Mouse (Mus musculus) hindbrain, postnatal 0 days (tissue): Measurements from ENCODE around the gene Gm3336. TPM values are rescaled to one million over a fixed set of nuclear protein-coding genes. Genes with fewer than 3 reads are reported as not detected.

Source experiments
- ATAC-seq: fragments of 200-750 bp; cut with Nextera tagmentation; 2 replicates; pipeline ENCODE4 v1.8.0; 2017; ENCODE audit warnings: mild to moderate bottlenecking, moderate TSS enrichment, moderate library complexity
- DNase-seq: peaks from one replicate; pipeline ENCODE4 v3.0.0-alpha.2; 2015; ENCODE audit warnings: low spot score
- H3K27ac ChIP-seq: fragments of 300-500 bp; sonication (generic); 2 replicates; pipeline ENCODE4 v1.5.1; 2014; ENCODE audit warnings: mild to moderate bottlenecking
- H3K27me3 ChIP-seq: fragments of 300-500 bp; sonication (generic); 2 replicates; pipeline ENCODE4 v1.6.1; 2014; ENCODE audit warnings: low read length, mixed read lengths; ENCODE audit not compliant: insufficient read depth
- H3K36me3 ChIP-seq: fragments of 300-500 bp; sonication (generic); 2 replicates; pipeline ENCODE4 v1.6.1; 2014; ENCODE audit warnings: low read length, mixed read lengths; ENCODE audit not compliant: insufficient read depth
- H3K4me1 ChIP-seq: fragments of 300-500 bp; sonication (generic); 2 replicates; pipeline ENCODE4 v1.6.1; 2014; ENCODE audit warnings: antibody characterized with exemption, low read length, mixed read lengths; ENCODE audit not compliant: insufficient read depth
- H3K4me2 ChIP-seq: fragments of 300-500 bp; sonication (generic); 2 replicates; pipeline ENCODE4 v1.6.1; 2014; ENCODE audit warnings: low read depth, mild to moderate bottlenecking, low read length, moderate library complexity, mixed read lengths
- H3K4me3 ChIP-seq: fragments of 300-500 bp; sonication (generic); 2 replicates; pipeline ENCODE4 v1.5.1; 2014; ENCODE audit warnings: low read length
- H3K9ac ChIP-seq: fragments of 300-500 bp; sonication (generic); replicated peaks from 2 replicates; pipeline ENCODE4 v1.6.1; 2014; ENCODE audit warnings: mild to moderate bottlenecking, low read length, moderate library complexity, mixed read lengths
- H3K9me3 ChIP-seq: fragments of 300-500 bp; sonication (generic); 2 replicates; pipeline ENCODE4 v1.6.1; 2016; ENCODE audit warnings: low read length, mixed read lengths
- CTCF ChIP-seq: IDR thresholded peaks from 2 replicates; pipeline ENCODE4 v1.5.1; 2016; ENCODE audit warnings: antibody characterized with exemption, control low read depth, low read depth
- WGBS: fragments of 180-500 bp; shearing (Covaris S2); extraction: QIAGEN DNeasy Blood & Tissue Kit; methylation state at CpG from one replicate; pipeline ENCODE4 v1.1.7; 2014; 5-methylcytosine and 5-hydroxymethylcytosine counted together
- polyA plus RNA-seq: library from polyadenylated mRNA; unstranded; fragments of >200 nt; fragmentation: Nextera tagmentation; extraction: Ambion mirVana; gene quantifications from 2 replicates; pipeline ENCODE4 v1.2.1, GENCODE M21; 2015
- total RNA-seq: library from RNA; depleted of rRNA; stranded (reverse); fragments of >200 nt; gene quantifications from 2 replicates; pipeline ENCODE4 v1.2.3, GENCODE M21; 2014

The Gm3336 gene
- total and polyA plus RNA-seq, 2 experiments from 2014 or later = not detected

GRCm38 (mm10) chr8:70724216-70724615 is 5.9 kb downstream of the Gm3336 start:
- ATAC-seq (no peak), DNase-seq (no peak)
- Histone ChIP-seq H3K27ac (no peak overlapping the region), H3K4me1 (no peaks in the 10 kb centered on the region), H3K36me3 (no peaks in the 10 kb centered on the region), H3K9me3 (no peaks in the 10 kb centered on the region), H3K9ac (no peak overlapping the region), H3K4me2 (no peak overlapping the region), H3K4me3 (no peak overlapping the region), H3K27me3 (no peaks in the 10 kb centered on the region; the same call in 1 of the 2 replicates)
- 77% methylated on average over 12 of the region's 12 CpGs for WGBS
- no peak for TF ChIP-seq CTCF

- TF ChIP-seq CTCF = no peak
- Histone ChIP-seq H3K9ac (no peak overlapping the region), H3K4me1 (no peaks in the 10 kb centered on the region), H3K9me3 (no peaks in the 10 kb centered on the region), H3K4me3 (no peak overlapping the region), H3K36me3 (no peaks in the 10 kb centered on the region), H3K27me3 (peaks cover 8% of the 10 kb centered on the region), H3K27ac (no peak overlapping the region), H3K4me2 (no peak overlapping the region)
- ATAC-seq = no peak
- WGBS = 30% methylated on average over 14 of the region's 14 CpGs
- DNase-seq = no peak
Measured at GRCm38 (mm10) chr8:70725792-70726447, 7.6 kb downstream of the Gm3336 start.

GRCm38 (mm10) chr8:70726721-70727120 is 8.4 kb downstream of the Gm3336 start:
- Histone ChIP-seq H3K9ac (no peak overlapping the region), H3K36me3 (no peaks in the 10 kb centered on the region), H3K9me3 (no peaks in the 10 kb centered on the region), H3K27me3 (peaks cover 12% of the 10 kb centered on the region), H3K27ac (no peak overlapping the region), H3K4me3 (no peak overlapping the region), H3K4me2 (no peak overlapping the region), H3K4me1 (no peaks in the 10 kb centered on the region)
- TF ChIP-seq CTCF = no peak
- 38% methylated on average over 11 of the region's 11 CpGs for WGBS
- ATAC-seq = no peak
- DNase-seq = no peak

GRCm38 (mm10) chr8:70729808-70730475 is 11.6 kb downstream of the Gm3336 start:
- no peaks in the 10 kb centered on the region for H3K4me1 ChIP-seq
- no peaks in the 10 kb centered on the region for H3K36me3 ChIP-seq
- peak; percentile 47 for TF ChIP-seq CTCF
- no peak overlapping the region for H3K9ac ChIP-seq
- peak overlapping the region; percentile 12; the same call in 1 of the 2 replicates for H3K4me3 ChIP-seq
- H3K9me3 ChIP-seq = no peaks in the 10 kb centered on the region
- H3K27ac ChIP-seq = no peak overlapping the region
- peak overlapping the region; percentile 35 for H3K4me2 ChIP-seq
- ATAC-seq (peak; percentile 54; the same call in 1 of the 2 replicates), DNase-seq (no peak)
- 4% methylated on average over 34 of the region's 34 CpGs for WGBS
- H3K27me3 ChIP-seq = peaks cover 12% of the 10 kb centered on the region

- no peak for TF ChIP-seq CTCF
- no peaks in the 10 kb centered on the region for H3K4me1 ChIP-seq
- no peak overlapping the region for H3K9ac ChIP-seq
- no peaks in the 10 kb centered on the region for H3K36me3 ChIP-seq
- H3K27ac ChIP-seq = no peak overlapping the region
- no peaks in the 10 kb centered on the region for H3K9me3 ChIP-seq
- no peak overlapping the region for H3K4me3 ChIP-seq
- H3K4me2 ChIP-seq = no peak overlapping the region
- DNase-seq (no peak), ATAC-seq (no peak)
- WGBS = 80% methylated on average over 4 of the region's 4 CpGs
- H3K27me3 ChIP-seq = peaks cover 12% of the 10 kb centered on the region
Measured at GRCm38 (mm10) chr8:70730956-70731355, 12.6 kb downstream of the Gm3336 start.

- no peak for DNase-seq
- Histone ChIP-seq H3K9ac (no peak overlapping the region), H3K27me3 (peaks cover 10% of the 10 kb centered on the region), H3K4me1 (no peaks in the 10 kb centered on the region), H3K4me2 (no peak overlapping the region), H3K9me3 (no peaks in the 10 kb centered on the region), H3K4me3 (no peak overlapping the region), H3K36me3 (no peaks in the 10 kb centered on the region), H3K27ac (no peak overlapping the region)
- no peak for ATAC-seq
- TF ChIP-seq CTCF = no peak
- WGBS = 62% methylated on average over 5 of the region's 5 CpGs
Measured at GRCm38 (mm10) chr8:70737705-70738104, 19.4 kb downstream of the Gm3336 start.

- H3K27ac ChIP-seq = no peak overlapping the region
- 77% methylated on average over 3 of the region's 3 CpGs for WGBS
- no peaks in the 10 kb centered on the region for H3K9me3 ChIP-seq
- H3K4me2 ChIP-seq = no peak overlapping the region
- no peak overlapping the region for H3K4me3 ChIP-seq
- DNase-seq (no peak), ATAC-seq (no peak)
- peaks cover 3% of the 10 kb centered on the region; the same call in 1 of the 2 replicates for H3K4me1 ChIP-seq
- H3K36me3 ChIP-seq = no peaks in the 10 kb centered on the region
- no peak for TF ChIP-seq CTCF
- no peak overlapping the region for H3K9ac ChIP-seq
- H3K27me3 ChIP-seq = peaks cover 15% of the 10 kb centered on the region
Measured at GRCm38 (mm10) chr8:70738211-70738610, 19.9 kb downstream of the Gm3336 start.
